Mouse (Mus musculus): ENCODE results near the gene Mrnip. TPM values are rescaled to one million over a fixed set of nuclear protein-coding genes. Genes with fewer than 3 reads are reported as not detected.

The Mrnip gene
- polyA plus RNA-seq, 1 experiment from 2014 or later: 7.0 TPM

- Histone ChIP-seq H3K9ac (ENCODE audit: low read depth, low read length) (peak overlapping the region; percentile 98; the same call in 1 of the 2 replicates), H3K9me3 (ENCODE audit: control insufficient read depth) (no peaks in the 10 kb centered on the region), H3K4me2 (replicated peaks; ENCODE audit: low read depth) (peak overlapping the region; percentile 67), H3K27me3 (replicated peaks; ENCODE audit: control insufficient read depth, insufficient read depth, low read length) (no peaks in the 10 kb centered on the region), H3K4me3 (ENCODE audit: low read depth, low read length) (peak overlapping the region; percentile 97), H3K36me3 (ENCODE audit: control insufficient read depth, insufficient read depth) (peaks cover 17% of the 10 kb centered on the region), H3K27ac (ENCODE audit: low read depth, low read length) (peak overlapping the region; percentile 100), H3K4me1 (replicated peaks; ENCODE audit: control insufficient read depth, insufficient read depth, low read length) (peaks cover 3% of the 10 kb centered on the region; the same call in 1 of the 2 replicates)
- no peak for ATAC-seq
- WGBS: 95% methylated on average over 3 of the region's 3 CpGs
- no peak for TF ChIP-seq CTCF (IDR thresholded peaks at IDR 0.05; ENCODE audit: low read depth)
Measured at GRCm38 (mm10) chr11:50211322-50212059, 37.2 kb downstream of the Mrnip start.

GRCm38 (mm10) chr11:50212060-50212739 lies 38.0 kb downstream of the Mrnip start:
- Histone ChIP-seq H3K4me1 (replicated peaks; ENCODE audit: control insufficient read depth, insufficient read depth, low read length) (peaks cover 3% of the 10 kb centered on the region; the same call in 1 of the 2 replicates), H3K27ac (ENCODE audit: low read depth, low read length) (peak overlapping the region; percentile 86), H3K4me2 (replicated peaks; ENCODE audit: low read depth) (no peak overlapping the region), H3K36me3 (ENCODE audit: control insufficient read depth, insufficient read depth) (peaks cover 10% of the 10 kb centered on the region), H3K27me3 (replicated peaks; ENCODE audit: control insufficient read depth, insufficient read depth, low read length) (no peaks in the 10 kb centered on the region), H3K4me3 (ENCODE audit: low read depth, low read length) (no peak overlapping the region), H3K9me3 (ENCODE audit: control insufficient read depth) (no peaks in the 10 kb centered on the region), H3K9ac (ENCODE audit: low read depth, low read length) (no peak overlapping the region)
- 61% methylated on average over 3 of the region's 3 CpGs for WGBS
- no peak for TF ChIP-seq CTCF (IDR thresholded peaks at IDR 0.05; ENCODE audit: low read depth)
- ATAC-seq: no peak

- 27% methylated on average over 11 of the region's 11 CpGs for WGBS
- peak overlapping the region; percentile 86 for H3K27ac ChIP-seq (ENCODE audit: low read depth, low read length)
- H3K9me3 ChIP-seq (ENCODE audit: control insufficient read depth): no peaks in the 10 kb centered on the region
- H3K36me3 ChIP-seq (ENCODE audit: control insufficient read depth, insufficient read depth): peaks cover under 1% of the 10 kb centered on the region
- no peak overlapping the region for H3K9ac ChIP-seq (ENCODE audit: low read depth, low read length)
- H3K4me3 ChIP-seq (ENCODE audit: low read depth, low read length): no peak overlapping the region
- TF ChIP-seq CTCF (IDR thresholded peaks at IDR 0.05; ENCODE audit: low read depth): no peak
- peak overlapping the region; percentile 24; the same call in 1 of the 2 replicates for H3K4me2 ChIP-seq (replicated peaks; ENCODE audit: low read depth)
- H3K4me1 ChIP-seq (replicated peaks; ENCODE audit: control insufficient read depth, insufficient read depth, low read length): peaks cover 10% of the 10 kb centered on the region; the same call in 1 of the 2 replicates
- H3K27me3 ChIP-seq (replicated peaks; ENCODE audit: control insufficient read depth, insufficient read depth, low read length): no peaks in the 10 kb centered on the region
- ATAC-seq: peak; percentile 76
Measured at GRCm38 (mm10) chr11:50212848-50213758, 38.9 kb downstream of the Mrnip start.

- Histone ChIP-seq H3K9me3 (ENCODE audit: control insufficient read depth) (no peaks in the 10 kb centered on the region), H3K27me3 (replicated peaks; ENCODE audit: control insufficient read depth, insufficient read depth, low read length) (no peaks in the 10 kb centered on the region), H3K27ac (ENCODE audit: low read depth, low read length) (no peak overlapping the region), H3K36me3 (ENCODE audit: control insufficient read depth, insufficient read depth) (no peaks in the 10 kb centered on the region), H3K9ac (ENCODE audit: low read depth, low read length) (no peak overlapping the region), H3K4me1 (replicated peaks; ENCODE audit: control insufficient read depth, insufficient read depth, low read length) (peaks cover 10% of the 10 kb centered on the region; the same call in 1 of the 2 replicates), H3K4me2 (replicated peaks; ENCODE audit: low read depth) (no peak overlapping the region), H3K4me3 (ENCODE audit: low read depth, low read length) (no peak overlapping the region)
- no peak for ATAC-seq
- 89% methylated on average over 6 of the region's 6 CpGs for WGBS
- peak; percentile 20; the same call in 1 of the 2 replicates for TF ChIP-seq CTCF (IDR thresholded peaks at IDR 0.05; ENCODE audit: low read depth)
Measured at GRCm38 (mm10) chr11:50214631-50215030, 40.4 kb downstream of the Mrnip start.

- TF ChIP-seq CTCF (IDR thresholded peaks at IDR 0.05; ENCODE audit: low read depth): peak; percentile 22
- Histone ChIP-seq H3K9ac (ENCODE audit: low read depth, low read length) (no peak overlapping the region), H3K9me3 (ENCODE audit: control insufficient read depth) (no peaks in the 10 kb centered on the region), H3K4me2 (replicated peaks; ENCODE audit: low read depth) (no peak overlapping the region), H3K4me3 (ENCODE audit: low read depth, low read length) (no peak overlapping the region), H3K27me3 (replicated peaks; ENCODE audit: control insufficient read depth, insufficient read depth, low read length) (no peaks in the 10 kb centered on the region), H3K27ac (ENCODE audit: low read depth, low read length) (no peak overlapping the region), H3K36me3 (ENCODE audit: control insufficient read depth, insufficient read depth) (no peaks in the 10 kb centered on the region), H3K4me1 (replicated peaks; ENCODE audit: control insufficient read depth, insufficient read depth, low read length) (peaks cover 10% of the 10 kb centered on the region; the same call in 1 of the 2 replicates)
- 46% methylated on average over 9 of the region's 9 CpGs for WGBS
- no peak for ATAC-seq
Measured at GRCm38 (mm10) chr11:50215633-50216032, 41.4 kb downstream of the Mrnip start.
